Mouse (Mus musculus): Measurements from ENCODE around the gene Rnf220. TPM values are rescaled to one million over a fixed set of nuclear protein-coding genes. Genes with fewer than 3 reads are reported as not detected.

Rnf220 gene
- polyA plus RNA-seq, 1 experiment from 2014 or later: 63.3 TPM

DNA sequence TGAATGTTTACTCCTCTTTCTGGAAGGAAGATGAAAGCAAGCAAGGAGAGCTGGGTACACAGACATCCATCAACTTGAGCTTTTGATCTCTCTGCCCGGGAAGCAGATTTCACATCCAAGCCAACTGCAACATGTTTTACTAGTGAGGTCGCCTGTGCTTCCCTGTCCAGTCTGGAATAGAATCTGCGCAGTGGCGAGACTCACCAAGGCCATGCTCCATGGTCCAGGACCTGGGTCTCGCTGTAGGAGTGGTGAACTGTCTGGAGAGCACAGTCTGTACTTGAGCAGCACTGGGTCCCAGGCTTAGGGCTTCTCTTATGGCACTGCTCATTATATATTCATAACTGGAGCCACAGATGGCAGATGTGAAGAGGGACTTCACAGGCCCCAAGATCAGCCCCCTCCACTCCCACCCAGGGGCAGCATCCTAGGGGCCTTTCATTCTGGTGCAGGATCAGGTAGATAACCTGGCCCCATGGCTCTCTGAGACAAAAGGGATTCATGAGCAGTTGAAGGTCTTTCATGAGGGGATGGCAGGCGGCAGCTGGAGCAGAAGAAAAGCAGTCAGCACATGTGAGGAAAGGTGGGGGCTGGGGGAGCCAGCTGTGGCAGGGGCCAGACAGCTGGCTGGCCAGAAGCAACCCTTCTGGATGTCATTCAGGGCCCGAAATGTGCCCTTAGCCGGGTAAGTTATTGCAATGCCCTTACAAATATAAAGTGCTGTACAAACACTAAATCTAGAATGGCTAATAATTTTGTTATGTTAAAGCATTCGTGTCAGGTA, 30.5 kb upstream of the Rnf220 start:
- H3K36me3 ChIP-seq (ENCODE audit: control insufficient read depth, insufficient read depth, low read length): no peaks in the 10 kb centered on the region
- H3K4me3 ChIP-seq (ENCODE audit: low read depth, low read length): no peak overlapping the region
- H3K4me2 ChIP-seq: no peak overlapping the region
- H3K27me3 ChIP-seq (ENCODE audit: control insufficient read depth, insufficient read depth, low read length): peaks cover 5% of the 10 kb centered on the region; the same call in 1 of the 2 replicates
- no peak for ATAC-seq (ENCODE audit: low FRiP score)
- no peaks in the 10 kb centered on the region for H3K9me3 ChIP-seq (ENCODE audit: control insufficient read depth, low read length)
- DNase-seq (ENCODE audit: low spot score, missing footprints): peak; percentile 83
- H3K27ac ChIP-seq (ENCODE audit: low read depth, low read length): no peak overlapping the region
- H3K4me1 ChIP-seq (ENCODE audit: control insufficient read depth, insufficient read depth, low read length): peaks cover 2% of the 10 kb centered on the region; the same call in 1 of the 2 replicates
- no peak overlapping the region for H3K9ac ChIP-seq (ENCODE audit: low read length)
- 60% methylated on average over 9 of the region's 9 CpGs for WGBS

DNA sequence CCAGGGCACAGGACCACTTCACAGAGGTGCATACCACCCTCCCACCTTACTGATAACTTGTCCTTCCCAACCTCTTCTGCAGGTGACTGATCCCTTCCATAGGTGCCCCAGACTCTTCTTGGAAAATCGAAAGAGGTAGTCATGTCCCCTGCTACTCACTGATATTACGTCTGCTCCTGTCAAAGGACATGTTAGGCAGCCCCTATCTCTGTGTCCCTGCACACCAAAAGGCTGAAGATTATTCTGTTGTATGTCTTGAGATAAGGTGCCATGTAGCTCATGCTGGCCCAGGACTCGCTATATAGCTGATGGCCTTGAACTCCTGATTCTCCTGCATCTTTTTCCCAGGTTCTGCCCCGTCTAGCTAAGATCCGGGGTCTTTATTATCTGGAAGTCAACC, 29.1 kb upstream of the Rnf220 start:
- peaks cover 2% of the 10 kb centered on the region; the same call in 1 of the 2 replicates for H3K4me1 ChIP-seq (ENCODE audit: control insufficient read depth, insufficient read depth, low read length)
- DNase-seq (ENCODE audit: low spot score, missing footprints): peak; percentile 35
- no peak overlapping the region for H3K4me3 ChIP-seq (ENCODE audit: low read depth, low read length)
- H3K27me3 ChIP-seq (ENCODE audit: control insufficient read depth, insufficient read depth, low read length): peaks cover 6% of the 10 kb centered on the region; the same call in 1 of the 2 replicates
- H3K4me2 ChIP-seq: no peak overlapping the region
- no peak overlapping the region for H3K27ac ChIP-seq (ENCODE audit: low read depth, low read length)
- ATAC-seq (ENCODE audit: low FRiP score): no peak
- 91% methylated on average over 5 of the region's 5 CpGs for WGBS
- no peaks in the 10 kb centered on the region for H3K9me3 ChIP-seq (ENCODE audit: control insufficient read depth, low read length)
- no peak overlapping the region for H3K9ac ChIP-seq (ENCODE audit: low read length)
- H3K36me3 ChIP-seq (ENCODE audit: control insufficient read depth, insufficient read depth, low read length): no peaks in the 10 kb centered on the region

DNA sequence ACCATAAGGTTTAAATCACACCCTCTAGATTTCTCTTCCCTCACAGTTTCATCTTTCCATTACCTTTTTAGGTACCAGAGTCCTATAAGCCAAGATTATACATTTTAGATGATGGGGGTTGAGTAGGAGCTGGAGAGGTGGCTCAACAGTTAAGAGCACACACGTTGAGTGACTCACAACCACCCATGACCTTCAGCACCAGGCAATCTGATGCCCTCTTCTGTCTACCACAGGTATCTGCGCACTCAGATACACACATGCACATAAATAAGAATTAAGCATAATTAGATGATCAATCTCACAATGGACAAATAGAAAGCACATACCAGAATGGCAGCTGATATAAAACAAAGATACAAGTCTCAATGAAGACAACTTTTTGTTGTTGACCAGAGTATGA, 24.5 kb upstream of the Rnf220 start:
- DNase-seq (ENCODE audit: low spot score, missing footprints) (no peak), ATAC-seq (ENCODE audit: low FRiP score) (no peak)
- no peaks in the 10 kb centered on the region for H3K4me1 ChIP-seq (ENCODE audit: control insufficient read depth, insufficient read depth, low read length)
- H3K27me3 ChIP-seq (ENCODE audit: control insufficient read depth, insufficient read depth, low read length): peaks cover 4% of the 10 kb centered on the region; the same call in 1 of the 2 replicates
- H3K27ac ChIP-seq (ENCODE audit: low read depth, low read length): no peak overlapping the region
- no peak overlapping the region for H3K9ac ChIP-seq (ENCODE audit: low read length)
- H3K36me3 ChIP-seq (ENCODE audit: control insufficient read depth, insufficient read depth, low read length): no peaks in the 10 kb centered on the region
- no peak overlapping the region for H3K4me2 ChIP-seq
- WGBS: 71% methylated on average over 2 of the region's 2 CpGs
- H3K9me3 ChIP-seq (ENCODE audit: control insufficient read depth, low read length): no peaks in the 10 kb centered on the region
- H3K4me3 ChIP-seq (ENCODE audit: low read depth, low read length): no peak overlapping the region

DNA sequence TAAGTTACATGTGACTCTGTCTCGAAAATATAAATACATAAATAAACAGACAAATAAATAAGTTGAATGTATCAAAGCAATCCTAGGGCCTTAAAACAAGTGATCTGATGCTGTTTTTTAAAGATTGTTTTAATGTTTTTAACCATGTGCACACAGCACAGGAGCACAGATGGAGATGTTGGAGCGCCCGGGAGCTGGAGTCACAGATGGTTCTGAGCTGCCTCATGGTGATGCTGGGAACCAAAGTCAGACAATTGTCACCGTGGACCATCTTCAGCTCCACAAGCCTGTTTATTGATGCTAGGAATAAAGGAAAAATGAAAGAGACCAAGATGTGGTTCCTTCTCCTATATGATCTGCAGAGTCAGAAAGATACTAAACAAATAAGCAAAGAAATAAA, 21.4 kb upstream of the Rnf220 start:
- Histone ChIP-seq H3K4me2 (no peak overlapping the region), H3K27me3 (ENCODE audit: control insufficient read depth, insufficient read depth, low read length) (peaks cover 2% of the 10 kb centered on the region; the same call in 1 of the 2 replicates), H3K27ac (ENCODE audit: low read depth, low read length) (no peak overlapping the region), H3K4me1 (ENCODE audit: control insufficient read depth, insufficient read depth, low read length) (no peaks in the 10 kb centered on the region), H3K36me3 (ENCODE audit: control insufficient read depth, insufficient read depth, low read length) (no peaks in the 10 kb centered on the region), H3K9me3 (ENCODE audit: control insufficient read depth, low read length) (no peaks in the 10 kb centered on the region), H3K9ac (ENCODE audit: low read length) (no peak overlapping the region), H3K4me3 (ENCODE audit: low read depth, low read length) (no peak overlapping the region)
- no peak for ATAC-seq (ENCODE audit: low FRiP score)
- no peak for DNase-seq (ENCODE audit: low spot score, missing footprints)
- WGBS: 92% methylated on average over 4 of the region's 4 CpGs

DNA sequence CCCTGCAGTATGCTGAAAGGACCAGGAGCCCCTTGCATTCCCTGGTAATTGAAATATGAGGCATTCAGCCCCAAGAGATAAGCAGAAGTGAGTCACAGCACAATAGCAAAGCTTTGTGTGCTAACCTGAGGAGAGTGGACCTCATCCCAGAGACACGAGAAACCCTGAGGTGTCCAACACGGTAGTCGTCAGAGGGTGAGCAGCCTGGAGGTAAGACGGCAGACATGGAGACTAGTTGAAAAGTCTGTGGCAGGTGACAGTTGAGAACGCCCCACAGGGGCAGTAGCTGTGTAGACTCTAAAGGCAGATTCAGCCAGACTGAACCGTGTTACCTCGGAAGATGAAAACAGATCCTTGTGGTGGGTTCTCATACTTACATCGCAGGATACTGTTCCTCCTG, 2.2 kb upstream of the Rnf220 start:
- Histone ChIP-seq H3K9ac (ENCODE audit: low read length) (no peak overlapping the region), H3K4me2 (no peak overlapping the region), H3K9me3 (ENCODE audit: control insufficient read depth, low read length) (no peaks in the 10 kb centered on the region), H3K4me1 (ENCODE audit: control insufficient read depth, insufficient read depth, low read length) (peaks cover 10% of the 10 kb centered on the region), H3K27me3 (ENCODE audit: control insufficient read depth, insufficient read depth, low read length) (peaks cover 15% of the 10 kb centered on the region; the same call in 1 of the 2 replicates), H3K36me3 (ENCODE audit: control insufficient read depth, insufficient read depth, low read length) (no peaks in the 10 kb centered on the region), H3K27ac (ENCODE audit: low read depth, low read length) (no peak overlapping the region), H3K4me3 (ENCODE audit: low read depth, low read length) (no peak overlapping the region)
- ATAC-seq (ENCODE audit: low FRiP score) (no peak), DNase-seq (ENCODE audit: low spot score, missing footprints) (no peak)
- 93% methylated on average over 8 of the region's 8 CpGs for whole genome bisulfite sequencing

DNA sequence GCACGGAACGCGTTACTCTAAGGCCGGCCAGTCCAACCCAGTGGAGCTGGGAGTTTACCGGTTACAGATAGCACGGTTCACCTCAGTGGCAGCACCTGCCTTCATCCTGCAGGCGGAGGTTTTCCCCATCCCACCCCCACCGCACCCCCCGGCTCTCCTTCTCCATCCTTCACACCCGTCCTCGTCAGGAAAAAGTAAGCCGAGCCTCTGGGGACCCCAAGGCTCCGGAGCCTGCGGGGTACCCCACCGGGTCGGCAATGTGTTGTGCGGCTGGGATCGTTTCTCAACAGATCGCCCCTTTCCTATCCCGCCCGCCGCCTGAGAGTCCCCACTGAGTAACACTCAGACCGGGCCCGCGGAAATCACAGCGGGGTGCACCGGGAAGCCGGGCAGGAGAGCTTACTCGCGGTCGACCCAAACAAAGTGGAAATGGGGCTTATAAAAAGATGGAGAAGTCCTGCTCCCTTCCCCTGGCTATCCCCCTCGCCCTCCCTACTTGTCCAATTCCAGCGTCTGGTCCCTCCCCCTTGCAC, 917 bp downstream of the Rnf220 start:
- Histone ChIP-seq H3K9me3 (ENCODE audit: control insufficient read depth, low read length) (no peaks in the 10 kb centered on the region), H3K9ac (ENCODE audit: low read length) (peak overlapping the region; percentile 83), H3K4me2 (peak overlapping the region; percentile 78), H3K4me3 (ENCODE audit: low read depth, low read length) (peak overlapping the region; percentile 60), H3K27me3 (ENCODE audit: control insufficient read depth, insufficient read depth, low read length) (peaks cover 39% of the 10 kb centered on the region), H3K4me1 (ENCODE audit: control insufficient read depth, insufficient read depth, low read length) (peaks cover 16% of the 10 kb centered on the region), H3K36me3 (ENCODE audit: control insufficient read depth, insufficient read depth, low read length) (no peaks in the 10 kb centered on the region), H3K27ac (ENCODE audit: low read depth, low read length) (peak overlapping the region; percentile 86)
- ATAC-seq (ENCODE audit: low FRiP score): 0 out of 2 replicates have a peak, but pooled peaks have one; percentile 14
- DNase-seq (ENCODE audit: low spot score, missing footprints): peak; percentile 95
- under 1% methylated on average over 33 of the region's 33 CpGs for WGBS

DNA sequence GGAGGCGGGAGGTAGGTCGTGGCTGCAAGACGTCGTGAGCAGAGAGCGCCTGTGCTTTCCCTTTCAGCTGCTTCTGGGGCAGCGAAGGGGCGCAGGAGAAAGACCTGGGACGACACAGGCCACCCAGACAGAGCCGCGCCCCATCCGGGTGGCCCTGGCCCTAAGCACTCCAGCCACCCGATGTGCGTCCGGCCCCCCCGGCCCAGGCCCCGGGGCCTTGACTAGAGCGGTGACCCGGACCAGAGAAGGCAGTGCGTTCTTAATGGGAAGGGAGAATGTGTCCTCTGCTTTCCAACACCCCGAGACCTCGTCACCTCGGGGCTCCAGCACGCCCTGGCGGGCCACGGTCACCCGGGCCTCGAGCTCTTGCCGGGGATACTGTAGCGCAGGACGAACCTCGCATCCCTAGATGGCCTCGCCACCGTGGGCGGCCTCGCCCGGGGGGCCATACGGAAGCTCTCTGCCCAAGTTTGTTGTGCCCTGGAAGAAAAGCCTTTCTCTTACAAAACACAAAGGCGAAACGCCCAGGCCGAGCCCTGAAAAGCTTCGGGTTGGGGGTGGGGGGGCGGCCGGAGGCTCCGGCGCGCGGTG, 1.8 kb downstream of the Rnf220 start:
- peak; percentile 58 for ATAC-seq (ENCODE audit: low FRiP score)
- Histone ChIP-seq H3K4me1 (ENCODE audit: control insufficient read depth, insufficient read depth, low read length) (peaks cover 16% of the 10 kb centered on the region), H3K9me3 (ENCODE audit: control insufficient read depth, low read length) (no peaks in the 10 kb centered on the region)

DNA sequence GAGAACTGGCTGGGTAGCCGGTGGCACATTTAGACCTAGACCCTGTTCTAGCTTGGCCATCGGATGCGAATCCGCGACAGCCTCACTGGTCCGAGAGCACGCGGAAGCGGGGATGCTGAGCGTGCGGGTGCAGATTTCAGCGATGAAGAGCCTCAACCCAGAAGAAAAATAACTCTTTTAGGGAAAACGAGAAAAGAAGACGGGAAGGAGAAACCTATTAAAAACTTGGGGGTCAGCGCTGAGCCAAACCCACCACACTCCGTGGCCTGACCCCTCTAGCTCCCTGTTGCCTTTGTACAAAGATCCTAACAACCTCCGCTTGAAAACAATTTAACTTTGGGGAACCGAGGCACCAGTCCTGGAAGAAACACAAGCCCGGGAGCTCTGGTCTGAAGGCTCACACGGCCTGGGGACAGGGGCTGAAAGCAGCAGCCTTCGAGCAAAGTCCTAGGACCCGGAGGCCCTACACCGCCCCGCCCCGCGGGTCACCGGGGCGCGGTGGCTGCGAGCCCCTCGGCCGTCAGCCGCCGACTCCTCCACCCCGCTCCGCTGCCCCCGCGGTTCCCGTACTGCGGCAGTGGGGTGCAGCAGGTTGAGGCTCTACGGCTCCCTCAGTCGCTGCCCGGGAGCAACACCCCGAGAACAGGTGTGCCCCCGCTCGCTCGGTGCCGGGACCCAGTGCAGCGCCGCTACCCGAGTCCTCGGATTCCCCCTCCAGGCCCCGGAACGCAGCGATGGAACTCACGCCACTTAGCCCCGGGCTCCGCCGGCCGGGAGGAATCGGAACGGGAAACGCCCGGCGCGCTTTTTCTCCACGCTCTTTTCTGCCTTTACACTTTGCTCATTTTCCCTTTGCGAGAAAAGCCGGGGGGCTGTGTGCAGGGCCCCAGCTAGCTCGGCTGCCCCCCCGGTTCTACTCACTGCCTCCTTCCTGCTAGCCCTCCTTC, 2.7 kb downstream of the Rnf220 start:
- Histone ChIP-seq H3K9ac (ENCODE audit: low read length) (peak overlapping the region; percentile 83), H3K36me3 (ENCODE audit: control insufficient read depth, insufficient read depth, low read length) (no peaks in the 10 kb centered on the region), H3K27me3 (ENCODE audit: control insufficient read depth, insufficient read depth, low read length) (peaks cover 55% of the 10 kb centered on the region), H3K27ac (ENCODE audit: low read depth, low read length) (peak overlapping the region; percentile 86), H3K4me3 (ENCODE audit: low read depth, low read length) (peak overlapping the region; percentile 60), H3K9me3 (ENCODE audit: control insufficient read depth, low read length) (no peaks in the 10 kb centered on the region), H3K4me1 (ENCODE audit: control insufficient read depth, insufficient read depth, low read length) (peaks cover 16% of the 10 kb centered on the region), H3K4me2 (peak overlapping the region; percentile 78)
- WGBS: under 1% methylated on average over 71 of the region's 71 CpGs
- no peak for ATAC-seq (ENCODE audit: low FRiP score)
- DNase-seq (ENCODE audit: low spot score, missing footprints): peak; percentile 97

More for the DNA sequence above, 1.8 kb downstream of the Rnf220 start:
- H3K27ac ChIP-seq (ENCODE audit: low read depth, low read length): peak overlapping the region; percentile 86
- peak overlapping the region; percentile 78 for H3K4me2 ChIP-seq
- H3K27me3 ChIP-seq (ENCODE audit: control insufficient read depth, insufficient read depth, low read length): peaks cover 47% of the 10 kb centered on the region
- H3K9ac ChIP-seq (ENCODE audit: low read length): peak overlapping the region; percentile 83
- H3K36me3 ChIP-seq (ENCODE audit: control insufficient read depth, insufficient read depth, low read length): no peaks in the 10 kb centered on the region
- under 1% methylated on average over 44 of the region's 47 CpGs for WGBS
- H3K4me3 ChIP-seq (ENCODE audit: low read depth, low read length): peak overlapping the region; percentile 60
- peak; percentile 97 for DNase-seq (ENCODE audit: low spot score, missing footprints)
